Mouse (Mus musculus): ENCODE measurements around the gene Phf21b. TPM values are rescaled to one million over a fixed set of nuclear protein-coding genes. Genes with fewer than 3 reads are reported as not detected.
A peak's percentile ranks its signal among the peaks of the same experiment; 100 is the strongest.

The Phf21b gene
- polyA plus RNA-seq, 1 experiment from 2014 or later, result 0.48 TPM

GRCm38 (mm10) chr15:84871802-84872201 lies 16.0 kb upstream of the Phf21b start:
- WGBS, result 83% methylated on average over 3 of the region's 3 CpGs
- ATAC-seq (ENCODE audit: low FRiP score, low read depth), result no peak
- Histone ChIP-seq H3K27me3 (no peaks in the 10 kb centered on the region), H3K4me1 (no peaks in the 10 kb centered on the region), H3K27ac (no peak overlapping the region), H3K4me2 (replicated peaks) (no peak overlapping the region), H3K9ac (no peak overlapping the region), H3K9me3 (no peaks in the 10 kb centered on the region), H3K4me3 (no peak overlapping the region), H3K36me3 (no peaks in the 10 kb centered on the region)

- peaks cover 3% of the 10 kb centered on the region; the same call in 1 of the 2 replicates for H3K4me1 ChIP-seq
- no peak overlapping the region for H3K4me3 ChIP-seq
- 86% methylated on average over 8 of the region's 8 CpGs for WGBS
- H3K9ac ChIP-seq, result no peak overlapping the region
- no peaks in the 10 kb centered on the region for H3K36me3 ChIP-seq
- no peak overlapping the region for H3K4me2 ChIP-seq (replicated peaks)
- H3K9me3 ChIP-seq, result no peaks in the 10 kb centered on the region
- no peak overlapping the region for H3K27ac ChIP-seq
- no peak for ATAC-seq (ENCODE audit: low FRiP score, low read depth)
- 0 out of 2 replicates have a peak, but pooled peaks cover 3% of the 10 kb centered on the region for H3K27me3 ChIP-seq
Observed at GRCm38 (mm10) chr15:84861911-84862310, 6.1 kb upstream of the Phf21b start.

GRCm38 (mm10) chr15:84857623-84858022 lies 1.8 kb upstream of the Phf21b start:
- Histone ChIP-seq H3K27me3 (peaks cover 17% of the 10 kb centered on the region), H3K36me3 (no peaks in the 10 kb centered on the region), H3K9me3 (no peaks in the 10 kb centered on the region), H3K4me1 (peaks cover 27% of the 10 kb centered on the region), H3K9ac (no peak overlapping the region), H3K4me3 (no peak overlapping the region), H3K4me2 (replicated peaks) (no peak overlapping the region), H3K27ac (no peak overlapping the region)
- no peak for ATAC-seq (ENCODE audit: low FRiP score, low read depth)
- WGBS, result 85% methylated on average over 2 of the region's 2 CpGs

- Histone ChIP-seq H3K27me3 (peaks cover 17% of the 10 kb centered on the region), H3K4me1 (peaks cover 42% of the 10 kb centered on the region), H3K9ac (peak overlapping the region; percentile 80), H3K9me3 (no peaks in the 10 kb centered on the region), H3K36me3 (no peaks in the 10 kb centered on the region), H3K27ac (peak overlapping the region; percentile 85; the same call in 1 of the 2 replicates), H3K4me2 (replicated peaks) (peak overlapping the region; percentile 99), H3K4me3 (peak overlapping the region; percentile 73)
- WGBS, result under 1% methylated on average over 88 of the region's 88 CpGs
- no peak; the same call in 1 of the 2 replicates for ATAC-seq (ENCODE audit: low FRiP score, low read depth)
Observed at GRCm38 (mm10) chr15:84854921-84855901, 638 bp downstream of the Phf21b start.

GRCm38 (mm10) chr15:84854171-84854811 lies 1.6 kb downstream of the Phf21b start:
- H3K9ac ChIP-seq, result peak overlapping the region; percentile 80
- peaks cover 42% of the 10 kb centered on the region for H3K4me1 ChIP-seq
- no peak overlapping the region for H3K27ac ChIP-seq
- H3K36me3 ChIP-seq, result no peaks in the 10 kb centered on the region
- WGBS, result under 1% methylated on average over 49 of the region's 49 CpGs
- peak overlapping the region; percentile 73 for H3K4me3 ChIP-seq
- peak overlapping the region; percentile 99 for H3K4me2 ChIP-seq (replicated peaks)
- no peaks in the 10 kb centered on the region for H3K9me3 ChIP-seq
- peaks cover 17% of the 10 kb centered on the region for H3K27me3 ChIP-seq
- no peak for ATAC-seq (ENCODE audit: low FRiP score, low read depth)

GRCm38 (mm10) chr15:84853261-84854137 lies 2.4 kb downstream of the Phf21b start:
- peak overlapping the region; percentile 73 for H3K4me3 ChIP-seq
- peak overlapping the region; percentile 88 for H3K27ac ChIP-seq
- peaks cover 42% of the 10 kb centered on the region for H3K4me1 ChIP-seq
- under 1% methylated on average over 72 of the region's 84 CpGs for WGBS
- H3K27me3 ChIP-seq, result peaks cover 17% of the 10 kb centered on the region
- H3K4me2 ChIP-seq (replicated peaks), result peak overlapping the region; percentile 99
- ATAC-seq (ENCODE audit: low FRiP score, low read depth), result peak; percentile 76
- H3K9me3 ChIP-seq, result no peaks in the 10 kb centered on the region
- H3K9ac ChIP-seq, result peak overlapping the region; percentile 73
- no peaks in the 10 kb centered on the region for H3K36me3 ChIP-seq

- Histone ChIP-seq H3K4me3 (peak overlapping the region; percentile 73), H3K4me1 (peaks cover 42% of the 10 kb centered on the region), H3K9me3 (no peaks in the 10 kb centered on the region), H3K27ac (peak overlapping the region; percentile 88), H3K36me3 (no peaks in the 10 kb centered on the region), H3K4me2 (replicated peaks) (peak overlapping the region; percentile 99), H3K9ac (peak overlapping the region; percentile 73; the same call in 1 of the 2 replicates), H3K27me3 (peaks cover 15% of the 10 kb centered on the region)
- no peak for ATAC-seq (ENCODE audit: low FRiP score, low read depth)
- 4% methylated on average over 10 of the region's 10 CpGs for WGBS
Observed at GRCm38 (mm10) chr15:84852457-84853070, 3.3 kb downstream of the Phf21b start.

GRCm38 (mm10) chr15:84850321-84850720 lies 5.5 kb downstream of the Phf21b start:
- peaks cover 33% of the 10 kb centered on the region for H3K4me1 ChIP-seq
- no peak overlapping the region for H3K9ac ChIP-seq
- H3K4me3 ChIP-seq, result no peak overlapping the region
- ATAC-seq (ENCODE audit: low FRiP score, low read depth), result no peak
- H3K27me3 ChIP-seq, result peaks cover 12% of the 10 kb centered on the region
- WGBS, result 100% methylated on average over 1 of the region's 1 CpGs
- no peaks in the 10 kb centered on the region for H3K9me3 ChIP-seq
- no peaks in the 10 kb centered on the region for H3K36me3 ChIP-seq
- H3K27ac ChIP-seq, result no peak overlapping the region
- no peak overlapping the region for H3K4me2 ChIP-seq (replicated peaks)

GRCm38 (mm10) chr15:84846216-84846615 lies 9.6 kb downstream of the Phf21b start:
- WGBS, result 55% methylated on average over 3 of the region's 3 CpGs
- H3K4me2 ChIP-seq (replicated peaks), result no peak overlapping the region

GRCm38 (mm10) chr15:84844831-84845230 lies 11.0 kb downstream of the Phf21b start:
- H3K27me3 ChIP-seq, result no peaks in the 10 kb centered on the region; the same call in 1 of the 2 replicates
- peaks cover 27% of the 10 kb centered on the region for H3K4me1 ChIP-seq

More at GRCm38 (mm10) chr15:84846216-84846615, 9.6 kb downstream of the Phf21b start:
- Histone ChIP-seq H3K36me3 (no peaks in the 10 kb centered on the region), H3K4me3 (no peak overlapping the region), H3K9me3 (no peaks in the 10 kb centered on the region), H3K4me1 (peaks cover 28% of the 10 kb centered on the region), H3K9ac (no peak overlapping the region), H3K27me3 (no peaks in the 10 kb centered on the region; the same call in 1 of the 2 replicates), H3K27ac (no peak overlapping the region)
- ATAC-seq (ENCODE audit: low FRiP score, low read depth), result no peak

GRCm38 (mm10) chr15:84843034-84843433 lies 12.8 kb downstream of the Phf21b start:
- H3K9me3 ChIP-seq, result no peaks in the 10 kb centered on the region
- H3K27me3 ChIP-seq, result no peaks in the 10 kb centered on the region; the same call in 1 of the 2 replicates
- H3K4me2 ChIP-seq (replicated peaks), result peak overlapping the region; percentile 43
- no peak overlapping the region for H3K9ac ChIP-seq
- no peak for ATAC-seq (ENCODE audit: low FRiP score, low read depth)
- H3K4me1 ChIP-seq, result peaks cover 31% of the 10 kb centered on the region
- H3K27ac ChIP-seq, result peak overlapping the region; percentile 63
- no peaks in the 10 kb centered on the region for H3K36me3 ChIP-seq
- no peak overlapping the region for H3K4me3 ChIP-seq
- 62% methylated on average over 10 of the region's 10 CpGs for WGBS

More at GRCm38 (mm10) chr15:84844831-84845230, 11.0 kb downstream of the Phf21b start:
- 85% methylated on average over 4 of the region's 4 CpGs for WGBS
- Histone ChIP-seq H3K4me2 (replicated peaks) (no peak overlapping the region), H3K4me3 (no peak overlapping the region), H3K36me3 (no peaks in the 10 kb centered on the region), H3K27ac (no peak overlapping the region), H3K9ac (no peak overlapping the region), H3K9me3 (no peaks in the 10 kb centered on the region)
- ATAC-seq (ENCODE audit: low FRiP score, low read depth), result no peak

Measured in limb, embryonic 13.5 days (tissue).